Mouse (Mus musculus): ENCODE measurements around the gene Msantd2.
A peak's percentile ranks its signal among the peaks of the same experiment; 100 is the strongest.

Gene Msantd2

GRCm38 (mm10) chr9:37501170-37501569, 12.1 kb downstream of the Msantd2 start:
- ATAC-seq (ENCODE audit: insufficient number of reproducible peaks, low FRiP score, low TSS enrichment): no peak

GRCm38 (mm10) chr9:37504348-37504747, 15.2 kb downstream of the Msantd2 start:
- no peak for ATAC-seq (ENCODE audit: insufficient number of reproducible peaks, low FRiP score, low TSS enrichment)

GRCm38 (mm10) chr9:37506023-37506422, 16.9 kb downstream of the Msantd2 start:
- ATAC-seq (ENCODE audit: insufficient number of reproducible peaks, low FRiP score, low TSS enrichment): no peak

- no peak for ATAC-seq (ENCODE audit: insufficient number of reproducible peaks, low FRiP score, low TSS enrichment)
Observed at GRCm38 (mm10) chr9:37512097-37512496, 23.0 kb downstream of the Msantd2 start.

GRCm38 (mm10) chr9:37514456-37514855, 25.3 kb downstream of the Msantd2 start:
- no peak for ATAC-seq (ENCODE audit: insufficient number of reproducible peaks, low FRiP score, low TSS enrichment)

GRCm38 (mm10) chr9:37517467-37517866, 28.3 kb downstream of the Msantd2 start:
- ATAC-seq (ENCODE audit: insufficient number of reproducible peaks, low FRiP score, low TSS enrichment): no peak

- peak; percentile 66; the same call in 1 of the 2 replicates for ATAC-seq (ENCODE audit: insufficient number of reproducible peaks, low FRiP score, low TSS enrichment)
Observed at GRCm38 (mm10) chr9:37518991-37519390, 29.9 kb downstream of the Msantd2 start.

- 0 out of 2 replicates have a peak, but pooled peaks have one; percentile 20 for ATAC-seq (ENCODE audit: insufficient number of reproducible peaks, low FRiP score, low TSS enrichment)
Observed at GRCm38 (mm10) chr9:37519995-37520394, 30.9 kb downstream of the Msantd2 start.

GRCm38 (mm10) chr9:37525461-37525860, 36.3 kb downstream of the Msantd2 start:
- no peak for ATAC-seq (ENCODE audit: insufficient number of reproducible peaks, low FRiP score, low TSS enrichment)

GRCm38 (mm10) chr9:37526443-37527395, 37.6 kb downstream of the Msantd2 start:
- ATAC-seq (ENCODE audit: insufficient number of reproducible peaks, low FRiP score, low TSS enrichment): no peak

GRCm38 (mm10) chr9:37527396-37528224, 38.5 kb downstream of the Msantd2 start, which contains the start of gene Esam:
TSS of gene Esam (plus strand) at chr9:37528078.
- ATAC-seq (ENCODE audit: insufficient number of reproducible peaks, low FRiP score, low TSS enrichment): no peak

- ATAC-seq (ENCODE audit: insufficient number of reproducible peaks, low FRiP score, low TSS enrichment): no peak
Observed at GRCm38 (mm10) chr9:37528225-37528970, 39.3 kb downstream of the Msantd2 start.

GRCm38 (mm10) chr9:37530031-37530887, 41.1 kb downstream of the Msantd2 start:
- peak; percentile 80 for ATAC-seq (ENCODE audit: insufficient number of reproducible peaks, low FRiP score, low TSS enrichment)

- ATAC-seq (ENCODE audit: insufficient number of reproducible peaks, low FRiP score, low TSS enrichment): peak; percentile 66
Observed at GRCm38 (mm10) chr9:37530888-37531705, 42.0 kb downstream of the Msantd2 start.

GRCm38 (mm10) chr9:37536851-37537250, 47.7 kb downstream of the Msantd2 start:
- ATAC-seq (ENCODE audit: insufficient number of reproducible peaks, low FRiP score, low TSS enrichment): no peak

GRCm38 (mm10) chr9:37537658-37538250, 48.6 kb downstream of the Msantd2 start:
- ATAC-seq (ENCODE audit: insufficient number of reproducible peaks, low FRiP score, low TSS enrichment): no peak

GRCm38 (mm10) chr9:37539170-37540025, 50.3 kb downstream of the Msantd2 start, which contains the start of gene Vsig2:
TSS of gene Vsig2 (plus strand) at chr9:37539255.
- no peak for ATAC-seq (ENCODE audit: insufficient number of reproducible peaks, low FRiP score, low TSS enrichment)
